Mouse (Mus musculus) limb, embryonic 11.5 days (tissue): ENCODE results near the gene Acadl. TPM values are rescaled to one million over a fixed set of nuclear protein-coding genes. Genes with fewer than 3 reads are reported as not detected.

Source experiments
- ATAC-seq: fragments of 200-750 bp; cut with Nextera tagmentation; 2 replicates; pipeline ENCODE4 v1.8.0; 2017; ENCODE audit warnings: low read depth; ENCODE audit not compliant: insufficient number of reproducible peaks, low FRiP score, low TSS enrichment
- DNase-seq: peaks from one replicate; pipeline ENCODE4 v3.0.0-alpha.2; 2015; ENCODE audit warnings: low spot score
- H3K27ac ChIP-seq: fragments of 300-500 bp; sonication (generic); replicated peaks from 2 replicates; pipeline ENCODE4 v1.5.1; 2014; ENCODE audit warnings: low read depth, mild to moderate bottlenecking, low read length
- H3K27me3 ChIP-seq: fragments of 300-500 bp; sonication (generic); 2 replicates; pipeline ENCODE4 v1.6.1; 2014; ENCODE audit warnings: mild to moderate bottlenecking, low read length, mixed read lengths; ENCODE audit not compliant: control insufficient read depth, insufficient read depth
- H3K36me3 ChIP-seq: fragments of 300-500 bp; sonication (generic); 2 replicates; pipeline ENCODE4 v1.6.1; 2014; ENCODE audit warnings: mild to moderate bottlenecking, low read length, moderate library complexity, mixed read lengths; ENCODE audit not compliant: control insufficient read depth, insufficient read depth
- H3K4me1 ChIP-seq: fragments of 300-500 bp; sonication (generic); 2 replicates; pipeline ENCODE4 v1.6.1; 2014; ENCODE audit warnings: low read length, mixed read lengths; ENCODE audit not compliant: control insufficient read depth, insufficient read depth
- H3K4me2 ChIP-seq: fragments of 300-500 bp; sonication (generic); 2 replicates; pipeline ENCODE4 v1.6.1; 2014; ENCODE audit warnings: low read depth, mild to moderate bottlenecking, moderate library complexity; ENCODE audit not compliant: severe bottlenecking
- H3K4me3 ChIP-seq: fragments of 300-500 bp; sonication (generic); 2 replicates; pipeline ENCODE4 v1.5.1; 2014; ENCODE audit warnings: low read depth, low read length
- H3K9ac ChIP-seq: fragments of 300-500 bp; sonication (generic); 2 replicates; pipeline ENCODE4 v1.6.1; 2014; ENCODE audit warnings: mild to moderate bottlenecking, low read length
- H3K9me3 ChIP-seq: fragments of 300-500 bp; sonication (generic); 2 replicates; pipeline ENCODE4 v1.6.1; 2016; ENCODE audit warnings: low read length; ENCODE audit not compliant: control insufficient read depth
- WGBS: fragments of 180-500 bp; shearing (Covaris S2); extraction: QIAGEN DNeasy Blood & Tissue Kit; methylation state at CpG from one replicate; pipeline ENCODE4 v1.1.7; 2014; 5-methylcytosine and 5-hydroxymethylcytosine counted together
- polyA plus RNA-seq: library from polyadenylated mRNA; unstranded; fragments of >200 nt; fragmentation: Nextera tagmentation; extraction: Ambion mirVana; gene quantifications from 2 replicates; pipeline ENCODE4 v1.2.1, GENCODE M21; 2014

The Acadl gene
- polyA plus RNA-seq: 54.1 and 58.4 TPM in 2 replicates

DNA sequence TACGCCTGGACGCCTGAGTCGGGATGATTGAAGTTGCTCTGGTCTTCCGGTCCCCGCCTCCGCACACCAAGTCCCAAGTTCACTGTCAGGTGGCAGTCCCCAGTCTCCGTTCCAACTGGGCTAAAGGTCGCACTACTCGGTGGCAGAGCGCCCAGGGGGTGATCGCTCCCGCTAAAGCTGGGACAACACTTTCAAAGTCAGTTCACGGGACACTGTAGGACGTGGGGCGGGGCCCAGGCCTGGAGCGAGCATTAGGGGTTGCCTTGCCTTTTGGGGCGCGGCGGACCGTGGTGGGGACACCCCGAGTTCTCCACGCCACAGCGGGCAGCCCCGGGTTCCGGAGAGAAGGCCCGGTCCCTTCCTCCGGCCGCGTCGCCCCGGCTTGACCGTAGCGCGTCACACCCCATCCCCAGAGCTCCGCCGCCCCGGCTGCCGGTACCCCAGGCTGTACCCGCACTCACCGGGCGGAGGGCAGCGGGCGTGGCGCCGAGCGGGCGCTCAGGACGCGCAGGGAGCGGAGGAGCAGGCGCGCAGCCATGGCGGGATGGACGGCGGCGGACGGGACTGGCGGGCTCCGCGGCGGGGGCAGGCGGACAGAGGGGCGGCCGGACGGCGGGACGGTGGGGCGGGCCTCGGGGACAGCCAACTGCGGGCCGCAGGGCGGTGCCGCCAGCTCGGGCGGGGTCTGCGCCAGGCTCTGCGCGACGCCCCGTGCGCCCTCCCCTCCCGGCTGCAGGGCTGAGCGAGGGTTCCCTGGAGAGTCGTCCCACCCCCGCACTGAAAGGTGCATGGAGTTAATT lies at the start of gene Acadl:
Acadl (minus strand) TSS at position 566 of the 800 bp plus-strand sequence.
- WGBS: under 1% methylated on average over 83 of the region's 85 CpGs
- Histone ChIP-seq H3K4me2 (peak within 1 kb of the TSS; percentile 64), H3K36me3 (no peaks in the 10 kb centered on the region), H3K27ac (0 out of 2 replicates have a peak within 1 kb of the TSS, but pooled peaks have one; percentile 56), H3K4me1 (0 out of 2 replicates have a peak, but pooled peaks cover 3% of the 10 kb centered on the region), H3K9me3 (no peaks in the 10 kb centered on the region), H3K4me3 (peak within 1 kb of the TSS; percentile 88), H3K27me3 (no peaks in the 10 kb centered on the region), H3K9ac (peak within 1 kb of the TSS; percentile 79)
- DNase-seq (peak; percentile 78), ATAC-seq (peak; percentile 85)

DNA sequence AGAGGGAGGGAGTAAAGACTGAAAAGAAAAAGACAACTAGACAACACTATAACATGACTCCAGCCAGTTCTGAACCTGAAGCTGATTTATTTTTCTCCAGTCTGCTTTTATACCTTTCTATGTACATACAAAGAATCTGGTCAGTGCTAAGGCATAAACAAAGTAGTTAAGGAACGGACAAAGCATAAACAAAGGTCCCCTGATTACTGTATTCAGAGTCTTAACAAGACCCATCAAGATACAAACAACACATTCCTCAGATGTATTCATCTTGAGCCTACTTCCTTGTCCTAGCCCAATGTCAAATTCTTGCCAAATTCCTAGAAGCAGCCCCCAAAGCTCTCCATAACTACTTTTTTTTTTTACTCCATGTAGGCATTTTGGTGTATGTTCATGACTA lies 49.2 kb upstream of the Acadl start:
- no peaks in the 10 kb centered on the region for H3K9me3 ChIP-seq
- ATAC-seq (no peak), DNase-seq (no peak)
- H3K27me3 ChIP-seq: no peaks in the 10 kb centered on the region
- H3K4me3 ChIP-seq: no peak overlapping the region
- no peaks in the 10 kb centered on the region for H3K4me1 ChIP-seq
- no peak overlapping the region for H3K9ac ChIP-seq
- no peak overlapping the region for H3K27ac ChIP-seq
- no peaks in the 10 kb centered on the region for H3K36me3 ChIP-seq
- no peak overlapping the region for H3K4me2 ChIP-seq
- 83% methylated on average over 1 of the region's 1 CpGs for WGBS

DNA sequence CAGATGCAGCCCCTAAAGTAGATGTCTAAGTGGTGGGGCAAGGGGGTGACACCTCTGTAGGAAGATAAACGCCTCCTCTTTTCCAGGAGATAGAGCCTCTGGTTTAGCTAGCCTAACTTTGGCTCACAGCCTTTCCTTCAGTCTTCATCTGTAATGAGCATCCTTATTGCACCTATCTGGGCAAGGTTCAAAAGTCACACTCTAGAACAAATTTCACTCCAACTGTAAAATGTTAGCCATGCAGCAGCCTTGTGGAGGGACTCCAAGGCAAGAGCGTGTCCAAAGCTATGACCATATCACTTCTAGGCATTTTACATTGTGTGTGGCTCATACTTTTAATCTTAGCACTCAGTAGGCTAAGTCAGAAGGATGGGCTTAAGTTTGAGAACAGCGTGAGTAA lies 39.5 kb upstream of the Acadl start:
- WGBS: 86% methylated on average over 3 of the region's 3 CpGs
- no peaks in the 10 kb centered on the region for H3K36me3 ChIP-seq

DNA sequence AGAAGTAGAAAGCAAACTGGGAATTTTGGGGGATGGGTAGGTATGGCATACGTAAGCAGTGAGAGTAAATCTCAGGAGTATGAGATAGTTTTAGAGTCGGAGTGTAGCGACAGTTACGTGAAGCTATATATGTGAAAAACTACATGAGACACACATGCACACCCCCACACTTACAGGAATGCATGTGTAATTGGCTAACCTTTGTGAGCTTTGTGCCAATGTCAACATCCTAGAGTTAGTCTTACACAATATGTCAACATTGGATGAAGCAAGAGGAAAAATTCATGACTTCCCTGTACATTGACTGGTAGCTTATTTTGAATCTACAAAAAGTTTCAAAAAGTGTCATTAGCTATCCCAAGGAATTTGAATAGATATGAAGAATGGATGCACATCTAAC lies 37.9 kb upstream of the Acadl start:
- DNase-seq (no peak), ATAC-seq (no peak)
- H3K9ac ChIP-seq: no peak overlapping the region
- H3K4me3 ChIP-seq: no peak overlapping the region
- no peaks in the 10 kb centered on the region for H3K27me3 ChIP-seq
- no peaks in the 10 kb centered on the region for H3K9me3 ChIP-seq
- WGBS: 96% methylated on average over 4 of the region's 4 CpGs
- H3K4me2 ChIP-seq: no peak overlapping the region
- H3K36me3 ChIP-seq: no peaks in the 10 kb centered on the region
- H3K27ac ChIP-seq: no peak overlapping the region
- 0 out of 2 replicates have a peak, but pooled peaks cover 2% of the 10 kb centered on the region for H3K4me1 ChIP-seq

More for the DNA sequence above, 39.5 kb upstream of the Acadl start:
- no peak overlapping the region for H3K9ac ChIP-seq
- H3K4me1 ChIP-seq: no peaks in the 10 kb centered on the region
- no peaks in the 10 kb centered on the region for H3K27me3 ChIP-seq
- no peak overlapping the region for H3K4me2 ChIP-seq
- ATAC-seq (no peak), DNase-seq (no peak)
- H3K4me3 ChIP-seq: no peak overlapping the region
- no peaks in the 10 kb centered on the region for H3K9me3 ChIP-seq
- H3K27ac ChIP-seq: no peak overlapping the region

DNA sequence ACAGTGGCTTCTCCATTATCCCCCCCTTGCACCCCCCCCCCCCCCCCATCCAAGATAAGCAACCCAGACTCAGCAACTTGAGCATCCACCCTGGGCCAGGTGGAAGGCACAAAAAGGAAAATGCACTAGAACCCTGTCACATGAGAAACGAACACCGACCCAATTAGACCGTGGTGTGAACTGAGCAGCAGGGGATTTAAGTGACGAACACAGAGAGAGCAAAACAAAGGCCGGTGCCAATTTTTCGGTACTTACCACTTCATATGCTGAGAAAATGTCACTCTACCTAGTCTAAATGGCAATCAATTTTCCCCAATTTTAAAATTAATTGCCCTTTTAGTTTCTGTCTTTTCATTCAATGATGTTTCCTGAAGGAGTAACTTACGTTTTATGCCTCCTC lies 35.2 kb upstream of the Acadl start:
- ATAC-seq: no peak
- Histone ChIP-seq H3K4me1 (0 out of 2 replicates have a peak, but pooled peaks cover 2% of the 10 kb centered on the region), H3K36me3 (no peaks in the 10 kb centered on the region), H3K9ac (no peak overlapping the region), H3K4me3 (no peak overlapping the region), H3K27ac (no peak overlapping the region), H3K9me3 (no peaks in the 10 kb centered on the region), H3K27me3 (no peaks in the 10 kb centered on the region), H3K4me2 (no peak overlapping the region)
- WGBS: 66% methylated on average over 7 of the region's 7 CpGs
- DNase-seq: no peak

DNA sequence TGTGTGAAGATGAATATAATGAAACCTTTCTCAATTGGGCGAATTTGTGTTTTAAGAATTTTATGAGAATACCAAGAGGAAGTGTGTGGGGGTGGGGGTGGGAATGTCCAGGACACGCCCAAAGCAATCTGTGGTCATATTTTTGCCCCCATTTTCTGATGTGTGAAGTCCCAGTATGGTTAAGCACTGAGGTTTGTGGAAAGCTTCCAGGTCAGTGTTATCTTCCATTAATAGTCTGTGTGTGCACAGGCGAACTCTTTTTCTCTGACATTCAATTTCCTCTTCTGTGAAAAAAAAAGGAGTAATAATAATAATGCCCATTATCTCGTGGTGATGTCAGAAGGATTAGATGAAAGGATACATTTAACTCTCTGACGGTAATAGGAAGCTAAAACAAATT lies 33.5 kb upstream of the Acadl start:
- H3K4me2 ChIP-seq: no peak overlapping the region
- no peaks in the 10 kb centered on the region for H3K9me3 ChIP-seq
- no peaks in the 10 kb centered on the region for H3K27me3 ChIP-seq
- WGBS: 65% methylated on average over 5 of the region's 5 CpGs
- no peak overlapping the region for H3K27ac ChIP-seq
- H3K4me3 ChIP-seq: no peak overlapping the region
- peak overlapping the region; percentile 5; the same call in 1 of the 2 replicates for H3K9ac ChIP-seq
- DNase-seq (no peak), ATAC-seq (peak; percentile 19; the same call in 1 of the 2 replicates)
- no peaks in the 10 kb centered on the region for H3K36me3 ChIP-seq
- 0 out of 2 replicates have a peak, but pooled peaks cover 2% of the 10 kb centered on the region for H3K4me1 ChIP-seq

DNA sequence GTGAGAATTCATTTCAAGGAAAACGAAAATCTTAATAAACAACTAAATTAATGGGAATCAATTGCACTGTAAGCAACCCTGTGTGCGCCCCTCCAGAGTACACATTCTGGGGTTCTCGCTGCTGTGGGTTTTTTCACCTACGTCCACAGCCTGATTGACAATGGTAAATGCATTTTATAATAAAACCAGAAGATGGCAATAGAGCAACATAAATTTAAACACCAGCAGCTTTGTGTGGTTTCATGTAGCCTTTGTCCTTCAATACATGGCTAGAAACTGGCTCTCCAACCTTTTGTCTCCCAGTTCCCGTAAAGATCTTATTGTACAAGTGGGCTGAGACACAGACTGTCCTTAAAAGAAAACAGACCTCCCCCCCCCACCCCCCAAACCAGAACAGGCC lies 33.0 kb upstream of the Acadl start:
- no peaks in the 10 kb centered on the region for H3K36me3 ChIP-seq
- peak overlapping the region; percentile 5; the same call in 1 of the 2 replicates for H3K9ac ChIP-seq
- DNase-seq (no peak), ATAC-seq (peak; percentile 62)
- no peaks in the 10 kb centered on the region for H3K9me3 ChIP-seq
- H3K27me3 ChIP-seq: no peaks in the 10 kb centered on the region
- 0 out of 2 replicates have a peak, but pooled peaks cover 2% of the 10 kb centered on the region for H3K4me1 ChIP-seq
- no peak overlapping the region for H3K4me3 ChIP-seq
- no peak overlapping the region for H3K27ac ChIP-seq
- 46% methylated on average over 5 of the region's 5 CpGs for WGBS
- H3K4me2 ChIP-seq: no peak overlapping the region

DNA sequence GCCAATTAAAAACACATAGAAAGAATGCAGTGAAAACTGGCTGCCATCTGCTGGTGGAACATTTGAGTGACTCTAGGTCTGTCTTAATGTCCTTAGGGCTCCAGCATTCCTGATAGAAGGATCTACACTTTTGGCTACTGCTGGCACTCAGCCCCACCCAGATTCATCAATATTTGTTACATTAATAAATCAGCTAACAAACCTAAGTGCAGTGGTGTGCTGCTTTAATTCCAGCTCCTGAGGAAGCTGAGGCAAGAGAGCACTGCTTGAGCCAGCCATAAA lies 32.7 kb upstream of the Acadl start:
- H3K4me2 ChIP-seq: no peak overlapping the region
- DNase-seq: peak; percentile 57
- peak; percentile 66; the same call in 1 of the 2 replicates for ATAC-seq

More for the DNA sequence above, 32.7 kb upstream of the Acadl start:
- Histone ChIP-seq H3K4me1 (0 out of 2 replicates have a peak, but pooled peaks cover 2% of the 10 kb centered on the region), H3K27ac (no peak overlapping the region), H3K4me3 (no peak overlapping the region), H3K9me3 (no peaks in the 10 kb centered on the region), H3K36me3 (no peaks in the 10 kb centered on the region), H3K27me3 (no peaks in the 10 kb centered on the region), H3K9ac (no peak overlapping the region)
